Mouse (Mus musculus): ENCODE results near the gene Ces2c. TPM values are rescaled to one million over a fixed set of nuclear protein-coding genes. Genes with fewer than 3 reads are reported as not detected.
"Not testable (repeated sequence)": the region's sequence is repeated elsewhere in the genome, so short reads cannot be mapped to it uniquely, and the experiment has no call there.

Gene Ces2c
- polyA plus RNA-seq, 1 experiment from 2014 or later, result 0.54 TPM

DNA sequence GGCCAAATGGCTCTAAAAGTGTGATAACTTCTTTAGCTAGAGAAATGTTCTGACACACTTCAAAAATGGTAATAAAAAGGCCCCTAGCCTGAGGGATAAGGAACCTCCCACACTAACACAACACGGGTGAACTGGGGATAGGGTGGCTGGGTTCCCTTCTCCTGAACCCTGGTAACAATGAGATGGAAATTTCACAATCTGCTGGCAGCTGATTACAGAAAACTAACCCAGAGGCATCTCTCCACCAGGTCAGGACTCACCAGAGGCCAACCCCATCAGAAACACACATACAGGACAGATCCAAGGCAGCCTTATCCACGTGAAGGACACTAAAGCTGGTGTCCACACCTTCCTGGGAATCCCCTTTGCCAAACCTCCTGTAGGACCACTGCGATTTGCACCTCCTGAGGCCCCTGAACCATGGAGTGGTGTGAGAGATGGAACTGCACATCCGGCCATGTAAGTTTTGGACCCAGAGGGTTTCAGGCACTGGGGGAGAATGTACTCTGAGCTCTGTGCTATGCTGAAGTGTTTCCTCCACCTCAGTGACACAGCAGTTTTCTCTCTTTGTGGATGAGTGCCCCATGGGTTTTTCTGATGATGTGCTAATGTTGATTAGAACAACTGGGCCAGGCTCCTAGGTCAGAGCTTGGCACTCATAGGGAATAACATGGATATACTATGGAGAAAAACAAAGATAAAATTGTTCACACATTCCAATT is 1.0 kb downstream of the Ces2c start:
- Histone ChIP-seq H3K4me2 (ENCODE audit: low read depth, low read length) (no peak overlapping the region), H3K9ac (ENCODE audit: low read length) (no peak overlapping the region), H3K9me3 (replicated peaks; ENCODE audit: control insufficient read depth, low read length) (no peaks in the 10 kb centered on the region), H3K27me3 (ENCODE audit: control insufficient read depth, insufficient read depth, low read length) (no peaks in the 10 kb centered on the region), H3K4me1 (ENCODE audit: control insufficient read depth, insufficient read depth, low read length) (no peaks in the 10 kb centered on the region), H3K36me3 (ENCODE audit: control insufficient read depth, insufficient read depth) (no peaks in the 10 kb centered on the region), H3K4me3 (ENCODE audit: low read length) (no peak overlapping the region), H3K27ac (ENCODE audit: low read length) (no peak overlapping the region)
- no peak for ATAC-seq (replicated peaks; ENCODE audit: extremely low read depth, insufficient read depth, low FRiP score)
- 68% methylated on average over 4 of the region's 4 CpGs for WGBS

DNA sequence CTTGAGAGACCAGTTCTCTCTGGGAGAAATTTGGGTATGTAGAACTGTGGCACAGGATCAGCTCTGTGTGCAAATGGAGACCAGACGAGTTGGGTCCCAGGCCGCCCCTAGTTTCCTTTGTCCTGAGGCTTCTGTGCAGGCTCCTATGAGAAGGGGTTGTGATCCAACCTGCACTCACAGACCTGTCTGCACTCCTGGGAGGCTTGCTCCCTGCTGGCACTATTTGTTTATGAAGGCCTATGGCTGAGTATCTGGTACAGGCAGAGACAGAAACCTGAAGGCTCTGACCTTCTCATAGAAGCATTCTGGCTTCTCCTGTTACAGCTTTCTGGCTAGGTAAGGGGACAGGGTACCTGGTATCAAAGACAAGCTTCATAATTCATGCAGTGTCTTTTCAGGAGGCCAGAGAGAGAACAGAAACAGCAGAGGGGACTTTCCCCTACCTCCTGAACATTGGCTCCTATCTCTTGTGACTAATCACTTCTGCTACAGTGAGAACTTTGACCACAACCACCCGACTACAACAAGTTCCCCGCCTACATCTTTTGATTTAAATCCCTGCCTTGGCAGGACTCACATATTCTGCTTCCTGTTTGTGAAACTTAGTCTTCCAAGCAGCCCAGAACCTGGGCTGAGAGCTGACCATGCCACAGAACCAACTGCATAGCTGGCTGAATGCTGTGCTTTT is 20.1 kb downstream of the Ces2c start:
- not testable (repeated sequence) for ATAC-seq (replicated peaks; ENCODE audit: extremely low read depth, insufficient read depth, low FRiP score); H3K9ac ChIP-seq (ENCODE audit: low read length); H3K4me3 ChIP-seq (ENCODE audit: low read length)

DNA sequence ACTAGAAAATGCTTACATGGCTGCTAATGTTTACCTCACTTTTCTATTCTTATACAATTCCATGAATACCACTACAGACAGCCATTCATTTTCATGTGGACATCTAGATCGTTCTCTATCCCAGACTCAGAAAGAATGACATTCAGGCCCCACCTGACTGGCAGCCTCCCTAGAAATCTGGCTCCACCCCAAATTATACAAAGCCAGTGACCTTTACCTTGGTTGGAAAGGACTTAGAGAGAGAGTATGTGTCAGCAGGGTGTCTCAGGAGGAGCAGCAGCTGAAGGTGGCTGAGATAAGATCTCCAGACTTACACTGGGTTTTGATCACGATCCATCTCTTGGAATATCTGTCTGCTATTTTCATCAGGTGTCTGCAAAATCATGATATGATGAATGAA is 22.0 kb downstream of the Ces2c start:
- H3K9ac ChIP-seq (ENCODE audit: low read length); H3K4me1 ChIP-seq (ENCODE audit: control insufficient read depth, insufficient read depth, low read length); H3K4me2 ChIP-seq (ENCODE audit: low read depth, low read length); H3K27me3 ChIP-seq (ENCODE audit: control insufficient read depth, insufficient read depth, low read length); H3K36me3 ChIP-seq (ENCODE audit: control insufficient read depth, insufficient read depth); ATAC-seq (replicated peaks; ENCODE audit: extremely low read depth, insufficient read depth, low FRiP score); H3K27ac ChIP-seq (ENCODE audit: low read length); H3K9me3 ChIP-seq (replicated peaks; ENCODE audit: control insufficient read depth, low read length); H3K4me3 ChIP-seq (ENCODE audit: low read length): not testable (repeated sequence)
- no CpG with 5 or more reads among the region's 2 CpGs for WGBS

More for the DNA sequence above, 20.1 kb downstream of the Ces2c start:
- not testable (repeated sequence) for H3K27me3 ChIP-seq (ENCODE audit: control insufficient read depth, insufficient read depth, low read length); H3K4me1 ChIP-seq (ENCODE audit: control insufficient read depth, insufficient read depth, low read length); H3K27ac ChIP-seq (ENCODE audit: low read length); H3K9me3 ChIP-seq (replicated peaks; ENCODE audit: control insufficient read depth, low read length); H3K36me3 ChIP-seq (ENCODE audit: control insufficient read depth, insufficient read depth); H3K4me2 ChIP-seq (ENCODE audit: low read depth, low read length)
- WGBS, result no CpG with 5 or more reads among the region's 4 CpGs

DNA sequence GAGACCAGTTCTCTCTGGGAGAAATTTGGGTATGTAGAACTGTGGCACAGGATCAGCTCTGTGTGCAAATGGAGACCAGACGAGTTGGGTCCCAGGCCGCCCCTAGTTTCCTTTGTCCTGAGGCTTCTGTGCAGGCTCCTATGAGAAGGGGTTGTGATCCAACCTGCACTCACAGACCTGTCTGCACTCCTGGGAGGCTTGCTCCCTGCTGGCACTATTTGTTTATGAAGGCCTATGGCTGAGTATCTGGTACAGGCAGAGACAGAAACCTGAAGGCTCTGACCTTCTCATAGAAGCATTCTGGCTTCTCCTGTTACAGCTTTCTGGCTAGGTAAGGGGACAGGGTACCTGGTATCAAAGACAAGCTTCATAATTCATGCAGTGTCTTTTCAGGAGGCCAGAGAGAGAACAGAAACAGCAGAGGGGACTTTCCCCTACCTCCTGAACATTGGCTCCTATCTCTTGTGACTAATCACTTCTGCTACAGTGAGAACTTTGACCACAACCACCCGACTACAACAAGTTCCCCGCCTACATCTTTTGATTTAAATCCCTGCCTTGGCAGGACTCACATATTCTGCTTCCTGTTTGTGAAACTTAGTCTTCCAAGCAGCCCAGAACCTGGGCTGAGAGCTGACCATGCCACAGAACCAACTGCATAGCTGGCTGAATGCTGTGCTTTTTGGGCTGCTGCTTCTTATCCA is 39.5 kb downstream of the Ces2c start:
- not testable (repeated sequence) for H3K4me2 ChIP-seq (ENCODE audit: low read depth, low read length); H3K4me3 ChIP-seq (ENCODE audit: low read length); H3K9ac ChIP-seq (ENCODE audit: low read length); H3K4me1 ChIP-seq (ENCODE audit: control insufficient read depth, insufficient read depth, low read length); ATAC-seq (replicated peaks; ENCODE audit: extremely low read depth, insufficient read depth, low FRiP score); H3K9me3 ChIP-seq (replicated peaks; ENCODE audit: control insufficient read depth, low read length); H3K36me3 ChIP-seq (ENCODE audit: control insufficient read depth, insufficient read depth); H3K27ac ChIP-seq (ENCODE audit: low read length); H3K27me3 ChIP-seq (ENCODE audit: control insufficient read depth, insufficient read depth, low read length)
- no CpG with 5 or more reads among the region's 4 CpGs for WGBS

DNA sequence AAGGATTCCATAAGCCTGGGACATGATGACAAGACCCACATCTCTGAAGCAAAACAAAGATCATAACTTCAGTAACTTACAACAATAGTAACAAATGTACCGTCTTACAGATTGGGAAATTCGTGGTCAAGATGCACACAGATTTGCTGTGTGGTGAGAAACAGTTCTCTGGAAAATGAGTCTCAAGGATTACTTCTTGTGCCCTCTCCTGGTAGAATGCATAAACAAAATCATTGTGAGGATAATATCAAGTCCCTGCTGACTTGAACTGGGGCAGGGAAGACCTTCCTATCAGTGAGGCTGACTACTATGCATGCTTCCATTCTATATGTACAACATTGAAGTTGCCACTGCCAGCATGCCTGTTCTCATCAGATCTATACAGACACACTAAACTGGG is 54.9 kb downstream of the Ces2c start:
- no peak for ATAC-seq (replicated peaks; ENCODE audit: extremely low read depth, insufficient read depth, low FRiP score)
- no peaks in the 10 kb centered on the region for H3K9me3 ChIP-seq (replicated peaks; ENCODE audit: control insufficient read depth, low read length)
- H3K4me2 ChIP-seq (ENCODE audit: low read depth, low read length), result no peak overlapping the region
- no peak overlapping the region for H3K4me3 ChIP-seq (ENCODE audit: low read length)
- H3K27ac ChIP-seq (ENCODE audit: low read length), result no peak overlapping the region
- no peaks in the 10 kb centered on the region for H3K36me3 ChIP-seq (ENCODE audit: control insufficient read depth, insufficient read depth)
- 72% methylated on average over 2 of the region's 2 CpGs for WGBS
- H3K9ac ChIP-seq (ENCODE audit: low read length), result no peak overlapping the region
- H3K27me3 ChIP-seq (ENCODE audit: control insufficient read depth, insufficient read depth, low read length), result no peaks in the 10 kb centered on the region
- H3K4me1 ChIP-seq (ENCODE audit: control insufficient read depth, insufficient read depth, low read length), result no peaks in the 10 kb centered on the region

Other genes with a start within 250 kb of the Ces2c start
- 20.1 and 25.9 TPM in 2 replicates for gene Cdh16, start 222.7 kb upstream of the Ces2c start, polyA plus RNA-seq (2015; fragmentation: Nextera tagmentation; extraction: Ambion mirVana)
- 289 and 293 TPM in 2 replicates for gene Rrad, start 215.7 kb upstream of the Ces2c start, polyA plus RNA-seq (2015; fragmentation: Nextera tagmentation; extraction: Ambion mirVana)
- 171 and 196 TPM in 2 replicates for gene Ciao2b, start 205.1 kb upstream of the Ces2c start, polyA plus RNA-seq (2015; fragmentation: Nextera tagmentation; extraction: Ambion mirVana)
- 0.66 TPM in 1 of 2 replicates, not detected in the other for gene Ces2a, start 113.1 kb upstream of the Ces2c start, polyA plus RNA-seq (2015; fragmentation: Nextera tagmentation; extraction: Ambion mirVana)
- 0.19 TPM in 1 of 2 replicates, not detected in the other for gene Ces2b, start 15.5 kb upstream of the Ces2c start, polyA plus RNA-seq (2015; fragmentation: Nextera tagmentation; extraction: Ambion mirVana)
- gene Ces2e, start 79.2 kb downstream of the Ces2c start, polyA plus RNA-seq (2015; fragmentation: Nextera tagmentation; extraction: Ambion mirVana), result 0.11 and 0.80 TPM in 2 replicates
- 0.13 TPM in 1 of 2 replicates, not detected in the other for gene Ces2f, start 100.3 kb downstream of the Ces2c start, polyA plus RNA-seq (2015; fragmentation: Nextera tagmentation; extraction: Ambion mirVana)
- 2.5 and 3.0 TPM in 2 replicates for gene Ces2g, start 114.7 kb downstream of the Ces2c start, polyA plus RNA-seq (2015; fragmentation: Nextera tagmentation; extraction: Ambion mirVana)
- gene Ces2h, start 153.8 kb downstream of the Ces2c start, polyA plus RNA-seq (2015; fragmentation: Nextera tagmentation; extraction: Ambion mirVana), result not detected in 2 replicates
- gene Ces3a, start 201.5 kb downstream of the Ces2c start, polyA plus RNA-seq (2015; fragmentation: Nextera tagmentation; extraction: Ambion mirVana), result not detected in 2 replicates
- 0.14 and 0.16 TPM in 2 replicates for gene Ces3b, start 236.7 kb downstream of the Ces2c start, polyA plus RNA-seq (2015; fragmentation: Nextera tagmentation; extraction: Ambion mirVana)

All from heart, embryonic 16.5 days (tissue).